21 mouse cellular contexts compared by ENCODE assay signal in the genomic region with DNA sequence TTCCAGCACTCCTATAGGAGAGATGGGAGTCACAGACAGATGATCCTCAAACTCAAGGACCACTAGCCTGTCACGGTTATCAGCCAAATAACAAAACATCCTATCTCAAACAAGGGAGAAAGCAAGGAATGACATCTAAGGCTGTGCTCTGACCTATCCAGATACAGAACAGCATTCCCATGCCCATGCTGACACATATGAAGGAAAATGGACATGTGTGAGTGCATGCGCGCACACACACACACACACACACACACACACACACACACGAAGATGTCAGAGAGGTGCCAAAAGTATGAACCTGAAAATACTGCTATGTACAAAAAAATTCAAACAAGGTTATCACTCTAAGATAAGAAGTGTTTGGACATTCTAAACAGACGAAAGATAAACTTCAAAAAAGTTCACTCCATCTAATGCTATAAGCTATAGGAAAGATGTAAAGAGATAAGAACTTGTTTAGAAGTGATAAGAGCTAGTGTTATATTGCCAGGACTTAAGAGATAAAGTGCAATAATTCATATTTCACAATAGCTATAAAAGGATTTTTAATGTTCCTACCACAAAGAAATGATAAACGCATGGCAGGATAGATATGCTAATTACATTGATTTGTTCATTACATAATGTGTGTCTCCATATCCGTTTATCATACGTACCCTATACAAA.
DNase-seq lines count a peak whose midpoint lies in the region; ATAC-seq and TF ChIP-seq lines count a peak whose summit lies in the region.
"Had no signal": no experiment of that assay in that cellular context is flagged by ENCODE, and none has a peak within 500 bp of the region (broad histone marks: within the 10 kb centered on the region; RNA-seq: fewer than 3 reads in every experiment).

No protein-coding gene starts in this region.

- no peak overlapping the region for H3K4me2 ChIP-seq in intestine, embryonic 15.5 days (replicated peaks)
- no peak overlapping the region for H3K4me2 ChIP-seq in intestine, postnatal 0 days (replicated peaks; ENCODE audit: low read depth)
- H3K4me2 ChIP-seq in midbrain, embryonic 12.5 days (replicated peaks) = no peak overlapping the region
- no peak overlapping the region for H3K4me2 ChIP-seq in midbrain, postnatal 0 days (ENCODE audit: low read depth, low read length, poor library complexity, severe bottlenecking)
- H3K4me2 ChIP-seq in intestine, embryonic 16.5 days (ENCODE audit: low read depth, low read length) = no peak overlapping the region

- peak; percentile 56 for ATAC-seq in intestine, embryonic 15.5 days
- ATAC-seq in intestine, postnatal 0 days = no peak
- 0 out of 2 replicates have a peak, but pooled peaks have one; percentile 19 for ATAC-seq in midbrain, embryonic 12.5 days (ENCODE audit: low FRiP score, low read depth)
- no peak for ATAC-seq in midbrain, postnatal 0 days (ENCODE audit: low FRiP score)
- peak; percentile 70 for ATAC-seq in intestine, embryonic 16.5 days
- ATAC-seq: activated CD4-positive, CD25-positive, alpha-beta regulatory T cell, adult 4 months; CD4-positive, CD25-positive, alpha-beta regulatory T cell, adult 4 months; Patski had no signal

- no peak overlapping the region for H3K4me3 ChIP-seq in intestine, embryonic 15.5 days (replicated peaks)
- no peak overlapping the region for H3K4me3 ChIP-seq in intestine, postnatal 0 days (ENCODE audit: low read depth, low read length)
- H3K4me3 ChIP-seq in midbrain, embryonic 12.5 days = no peak overlapping the region
- no peak overlapping the region for H3K4me3 ChIP-seq in midbrain, postnatal 0 days (ENCODE audit: low read depth, low read length)
- H3K4me3 ChIP-seq in intestine, embryonic 16.5 days (ENCODE audit: low read length) = no peak overlapping the region

- H3K9ac ChIP-seq in intestine, embryonic 15.5 days = no peak overlapping the region
- H3K9ac ChIP-seq in intestine, postnatal 0 days (ENCODE audit: low read depth, low read length) = no peak overlapping the region
- H3K9ac ChIP-seq in midbrain, embryonic 12.5 days (replicated peaks) = no peak overlapping the region
- no peak overlapping the region for H3K9ac ChIP-seq in midbrain, postnatal 0 days (replicated peaks; ENCODE audit: low read length, poor library complexity, severe bottlenecking)
- H3K9ac ChIP-seq in intestine, embryonic 16.5 days (ENCODE audit: low read depth, low read length) = no peak overlapping the region

- DNase-seq in midbrain, postnatal 0 days (ENCODE audit: low spot score) = no peak
- no peak for DNase-seq in heart, adult 9 months (ENCODE audit: low spot score in 2 of 2)
- DNase-seq: adrenal gland, adult 2 months; adrenal gland, adult 8-10 months; adrenal gland, postnatal 10 days; adrenal gland, postnatal 14 days; adrenal gland, postnatal 25 days; adrenal gland, postnatal 36 days; B cell, adult 2 months; cerebellum, adult 11 months; cerebellum, adult 11-12 months; cerebellum, adult 18-20 months had no signal

- H3K27me3 ChIP-seq in intestine, embryonic 15.5 days (replicated peaks) = no peaks in the 10 kb centered on the region
- H3K27me3 ChIP-seq in intestine, postnatal 0 days (replicated peaks; ENCODE audit: control insufficient read depth, insufficient read depth, low read length) = peaks cover 3% of the 10 kb centered on the region; the same call in 1 of the 2 replicates
- H3K27me3 ChIP-seq in midbrain, embryonic 12.5 days = no peaks in the 10 kb centered on the region
- no peaks in the 10 kb centered on the region for H3K27me3 ChIP-seq in midbrain, postnatal 0 days (ENCODE audit: insufficient read depth, low read length)
- H3K27me3 ChIP-seq in intestine, embryonic 16.5 days (replicated peaks; ENCODE audit: control insufficient read depth, insufficient read depth, low read length) = no peaks in the 10 kb centered on the region
- H3K27me3 ChIP-seq: CH12.LX, Patski had no signal

- H3K36me3 ChIP-seq in intestine, embryonic 15.5 days = no peaks in the 10 kb centered on the region
- H3K36me3 ChIP-seq in intestine, postnatal 0 days (ENCODE audit: control insufficient read depth, insufficient read depth) = no peaks in the 10 kb centered on the region
- H3K36me3 ChIP-seq in midbrain, embryonic 12.5 days = no peaks in the 10 kb centered on the region
- no peaks in the 10 kb centered on the region for H3K36me3 ChIP-seq in midbrain, postnatal 0 days (ENCODE audit: insufficient read depth, low read length)
- no peaks in the 10 kb centered on the region for H3K36me3 ChIP-seq in intestine, embryonic 16.5 days (ENCODE audit: control insufficient read depth, insufficient read depth, low read length)
- H3K36me3 ChIP-seq: G1E had no signal

- TF ChIP-seq CTCF in intestine, postnatal 0 days (IDR thresholded peaks at IDR 0.05; ENCODE audit: low read depth) = no peak
- no peak for TF ChIP-seq CTCF in midbrain, postnatal 0 days (IDR thresholded peaks at IDR 0.05)

- H3K9me3 ChIP-seq in intestine, embryonic 15.5 days = no peaks in the 10 kb centered on the region
- no peaks in the 10 kb centered on the region for H3K9me3 ChIP-seq in intestine, postnatal 0 days (ENCODE audit: control insufficient read depth)
- no peaks in the 10 kb centered on the region for H3K9me3 ChIP-seq in midbrain, embryonic 12.5 days
- H3K9me3 ChIP-seq in midbrain, postnatal 0 days (ENCODE audit: low read length) = no peaks in the 10 kb centered on the region
- no peaks in the 10 kb centered on the region for H3K9me3 ChIP-seq in intestine, embryonic 16.5 days (ENCODE audit: control insufficient read depth, low read length)

- H3K4me1 ChIP-seq in intestine, embryonic 15.5 days (replicated peaks) = no peaks in the 10 kb centered on the region
- H3K4me1 ChIP-seq in intestine, postnatal 0 days (replicated peaks; ENCODE audit: control insufficient read depth, insufficient read depth, low read length) = no peaks in the 10 kb centered on the region
- H3K4me1 ChIP-seq in midbrain, embryonic 12.5 days = no peaks in the 10 kb centered on the region
- no peaks in the 10 kb centered on the region for H3K4me1 ChIP-seq in midbrain, postnatal 0 days (ENCODE audit: insufficient read depth, low read length)
- H3K4me1 ChIP-seq in intestine, embryonic 16.5 days (ENCODE audit: control insufficient read depth, insufficient read depth, low read length) = no peaks in the 10 kb centered on the region

- no peak overlapping the region for H3K27ac ChIP-seq in intestine, embryonic 15.5 days
- no peak overlapping the region for H3K27ac ChIP-seq in intestine, postnatal 0 days (ENCODE audit: low read depth, low read length)
- H3K27ac ChIP-seq in midbrain, embryonic 12.5 days (replicated peaks) = no peak overlapping the region
- no peak overlapping the region for H3K27ac ChIP-seq in midbrain, postnatal 0 days (ENCODE audit: low read depth, low read length)
- H3K27ac ChIP-seq in intestine, embryonic 16.5 days (ENCODE audit: low read length) = no peak overlapping the region

- 69% methylated on average over 8 of the region's 8 CpGs for WGBS in intestine, embryonic 15.5 days
- 54% methylated on average over 8 of the region's 8 CpGs for WGBS in intestine, postnatal 0 days
- WGBS in midbrain, embryonic 12.5 days = 93% methylated on average over 8 of the region's 8 CpGs
- 92% methylated on average over 8 of the region's 8 CpGs for WGBS in midbrain, postnatal 0 days
- WGBS in intestine, embryonic 16.5 days = 65% methylated on average over 8 of the region's 8 CpGs

Comparison
In these comparisons a context has a peak if more than half of its experiments do, and no peak if none do; other contexts are left out.
1. ATAC-seq: peak in intestine, embryonic 15.5 days (single experiment), midbrain, embryonic 12.5 days (single experiment) and intestine, embryonic 16.5 days (single experiment); none in intestine, postnatal 0 days (single experiment) and midbrain, postnatal 0 days (single experiment).